Mouse (Mus musculus): ENCODE data around the gene Atraid. TPM values are rescaled to one million over a fixed set of nuclear protein-coding genes. Genes with fewer than 3 reads are reported as not detected.

Atraid gene
- polyA plus RNA-seq (2021; fragmentation: Nextera tagmentation): 160 and 215 TPM in 2 replicates
- long read RNA-seq, experiment 1, transcript Atraid-208 (5 exons, 1,696 nt): minor isoform, 10 of 114 reads
- long read RNA-seq, experiment 1, transcript Atraid-201 (7 exons, 966 nt): major isoform, 92 of 114 reads
- long read RNA-seq, experiment 1, partial matches to known transcripts: 4 of 114 reads
- long read RNA-seq, experiment 1, other reads (novel, unspliced or antisense): 7 of 114 reads
- long read RNA-seq, experiment 2, transcript Atraid-201 (7 exons, 966 nt): major isoform, 161 of 186 reads
- long read RNA-seq, experiment 2, partial matches to known transcripts: 6 of 186 reads
- long read RNA-seq, experiment 2, other reads (novel, unspliced or antisense): 9 of 186 reads

DNA sequence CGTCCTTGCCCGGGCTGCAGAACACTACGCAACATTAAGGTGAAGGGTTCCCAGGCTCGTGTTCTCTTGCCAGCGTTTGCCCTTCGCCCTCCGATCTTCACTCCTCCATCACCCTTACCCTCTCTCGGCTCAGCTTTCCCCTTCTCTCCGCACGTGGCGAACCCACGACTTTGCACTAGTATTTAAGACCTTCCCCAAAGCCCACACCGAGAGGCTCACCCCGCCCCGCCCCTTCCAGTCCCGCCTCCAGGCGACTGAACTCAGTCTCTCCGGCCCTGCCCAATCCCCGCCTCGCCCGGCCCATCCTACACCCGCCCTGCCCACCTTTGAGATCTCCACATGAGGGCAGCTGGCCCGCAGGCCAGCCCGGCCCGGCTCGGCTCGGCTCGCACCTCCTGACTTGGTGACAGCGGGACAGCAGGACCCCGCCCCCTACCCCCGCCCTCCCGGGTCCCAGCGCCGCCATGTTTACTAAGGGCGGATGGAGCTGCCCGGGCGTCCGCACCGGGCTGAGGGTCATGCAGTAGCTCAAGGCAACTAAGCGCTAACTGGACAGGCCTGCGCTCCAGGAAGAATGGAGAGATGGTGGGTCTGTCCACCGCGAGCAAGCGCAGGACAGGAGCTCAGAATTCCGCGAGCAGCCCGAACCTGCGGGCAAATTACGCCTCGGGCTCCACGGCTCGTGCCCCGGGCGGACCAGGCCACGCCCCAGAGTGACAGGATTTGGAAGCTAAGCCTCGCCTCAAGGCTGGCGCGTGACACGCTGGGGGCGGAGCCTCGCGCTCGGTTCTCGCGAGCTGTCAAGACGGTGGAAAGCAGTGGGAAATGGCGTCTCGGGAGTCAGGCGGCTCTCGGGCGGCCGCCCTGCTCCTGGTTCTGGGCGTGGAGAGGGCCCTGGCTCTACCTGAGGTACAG lies at the start of gene Atraid:
TSS of gene Atraid (plus strand) at position 465 of the 915 bp plus-strand sequence.

DNA sequence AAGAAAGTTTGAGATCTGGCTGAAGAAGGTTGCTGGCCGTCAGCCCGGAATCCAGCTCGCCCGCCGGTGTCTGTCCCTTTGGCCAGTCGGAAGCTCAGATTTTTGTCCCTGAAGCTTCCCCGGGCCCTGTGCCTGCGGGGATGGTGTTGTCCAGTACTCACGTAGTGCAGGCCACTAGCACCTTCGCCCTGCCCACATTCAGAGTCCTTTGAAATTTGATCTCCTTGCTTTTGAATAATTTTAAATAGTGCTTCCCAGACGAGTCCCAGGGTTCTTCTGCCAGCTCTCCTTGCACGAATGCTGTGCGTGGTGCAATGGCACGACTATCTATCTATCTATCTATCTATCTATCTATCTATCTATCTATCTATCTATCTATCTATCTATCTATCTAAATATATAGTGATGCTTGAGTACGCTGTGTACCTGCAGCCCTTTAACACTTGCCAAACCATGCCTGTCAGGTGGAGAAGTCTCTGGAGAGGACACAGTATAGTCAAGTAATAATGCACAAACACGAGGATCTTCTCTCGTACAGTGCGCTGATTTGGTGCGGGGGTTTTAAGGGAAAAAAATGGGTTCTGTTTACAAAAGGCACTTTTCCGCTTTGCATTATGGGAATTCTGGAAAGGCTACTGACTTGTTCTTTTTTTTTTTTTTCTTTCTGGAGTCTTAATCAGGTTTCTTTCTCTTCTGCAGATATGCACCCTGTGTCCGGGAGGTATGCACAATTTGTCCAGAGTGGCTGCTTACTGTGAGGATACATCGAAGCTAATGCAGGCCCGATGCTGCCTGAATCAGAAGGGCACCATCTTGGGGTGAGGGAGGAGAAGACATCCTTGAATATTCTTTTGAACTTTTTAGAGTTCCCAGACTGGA lies 890 bp downstream of the Atraid start, which contains the start of gene Slc5a6:
TSS of gene Slc5a6 (minus strand) at position 162 of the 879 bp plus-strand sequence.

DNA sequence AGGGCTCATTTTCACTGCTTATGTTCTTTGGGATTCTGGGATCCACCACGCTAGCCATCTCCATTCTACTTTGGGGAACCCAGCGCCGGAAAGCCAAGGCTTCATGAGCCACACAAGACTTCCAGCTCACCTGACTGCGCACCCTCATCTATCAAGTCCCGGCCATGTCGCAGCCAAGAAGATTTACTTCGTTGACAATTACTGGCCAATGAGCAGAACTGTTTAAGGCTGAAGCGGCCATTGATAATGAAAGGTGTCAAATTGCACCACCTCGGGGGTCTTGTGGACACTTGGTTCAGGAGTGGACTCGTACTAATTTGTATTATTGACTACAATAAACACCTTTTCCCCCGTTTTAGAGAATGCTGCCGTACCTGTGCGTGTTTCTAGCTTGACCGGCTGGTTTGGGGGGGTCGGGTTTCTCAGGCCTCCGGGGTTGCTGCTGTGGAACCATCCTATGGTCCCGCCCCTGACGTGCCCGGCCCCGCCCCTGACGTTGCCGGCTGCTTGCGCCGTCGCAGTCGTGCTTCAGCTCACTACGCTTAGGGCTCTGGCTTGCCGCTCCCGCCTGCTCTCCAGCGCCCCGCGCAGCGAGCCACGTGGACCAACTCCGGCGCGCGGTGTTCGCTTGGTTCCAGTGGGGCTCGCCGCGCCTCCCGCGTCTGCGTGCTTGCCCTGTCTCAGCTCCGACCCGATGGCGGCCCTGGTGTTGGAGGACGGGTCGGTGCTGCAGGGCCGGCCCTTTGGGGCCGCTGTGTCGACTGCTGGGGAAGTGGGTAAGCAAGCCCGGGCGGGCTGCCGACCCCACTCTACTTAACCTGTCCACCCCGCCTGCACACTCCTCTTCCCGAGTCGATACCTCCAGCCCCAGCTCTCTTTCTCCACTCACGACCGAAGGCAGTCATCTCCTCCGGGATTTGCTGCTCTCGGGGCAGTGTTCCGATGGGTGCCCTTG lies 6.4 kb downstream of the Atraid start, which contains the start of gene Cad:
TSS of gene Cad (plus strand) at position 520 of the 955 bp plus-strand sequence.

Other genes starting within 250 kb of the Atraid start
- 123 and 226 TPM in 2 replicates for gene Mapre3, start 233.7 kb upstream of the Atraid start, polyA plus RNA-seq (2021; fragmentation: Nextera tagmentation)
- gene Tmem214, start 180.3 kb upstream of the Atraid start, polyA plus RNA-seq (2021; fragmentation: Nextera tagmentation): 25.5 and 29.6 TPM in 2 replicates
- gene Agbl5, start 159.6 kb upstream of the Atraid start, polyA plus RNA-seq (2021; fragmentation: Nextera tagmentation): 1.9 and 3.9 TPM in 2 replicates
- 144 and 177 TPM in 2 replicates for gene Ost4, start 140.5 kb upstream of the Atraid start, polyA plus RNA-seq (2021; fragmentation: Nextera tagmentation)
- 0.54 and 1.2 TPM in 2 replicates for gene Emilin1, start 134.9 kb upstream of the Atraid start, polyA plus RNA-seq (2021; fragmentation: Nextera tagmentation)
- gene Khk, start 126.9 kb upstream of the Atraid start, polyA plus RNA-seq (2021; fragmentation: Nextera tagmentation): 39.2 and 45.3 TPM in 2 replicates
- gene Cgref1, start 102.7 kb upstream of the Atraid start, polyA plus RNA-seq (2021; fragmentation: Nextera tagmentation): 12.5 and 33.9 TPM in 2 replicates
- 52.2 and 64.1 TPM in 2 replicates for gene Preb, start 88.0 kb upstream of the Atraid start, polyA plus RNA-seq (2021; fragmentation: Nextera tagmentation)
- gene Tcf23, start 79.7 kb upstream of the Atraid start, polyA plus RNA-seq (2021; fragmentation: Nextera tagmentation): 0.06 and 0.12 TPM in 2 replicates
- gene Slc5a6, start 612 bp downstream of the Atraid start, polyA plus RNA-seq (2021; fragmentation: Nextera tagmentation): 10.2 and 12.3 TPM in 2 replicates
- gene Cad, start 6.5 kb downstream of the Atraid start, polyA plus RNA-seq (2021; fragmentation: Nextera tagmentation): 1.8 and 2.1 TPM in 2 replicates
- gene Dnajc5g, start 58.0 kb downstream of the Atraid start, polyA plus RNA-seq (2021; fragmentation: Nextera tagmentation): not detected in 2 replicates
- 124 and 157 TPM in 2 replicates for gene Slc30a3, start 59.9 kb downstream of the Atraid start, polyA plus RNA-seq (2021; fragmentation: Nextera tagmentation)
- 1.3 and 3.7 TPM in 2 replicates for gene Trim54, start 68.4 kb downstream of the Atraid start, polyA plus RNA-seq (2021; fragmentation: Nextera tagmentation)
- gene Ucn, start 90.5 kb downstream of the Atraid start, polyA plus RNA-seq (2021; fragmentation: Nextera tagmentation): 1.5 and 3.0 TPM in 2 replicates
- gene Mpv17, start 105.9 kb downstream of the Atraid start, polyA plus RNA-seq (2021; fragmentation: Nextera tagmentation): 108 and 150 TPM in 2 replicates
- gene Gm29609, start 131.6 kb downstream of the Atraid start, polyA plus RNA-seq (2021; fragmentation: Nextera tagmentation): 1.6 and 3.7 TPM in 2 replicates
- 10.6 and 14.0 TPM in 2 replicates for gene Gtf3c2, start 131.8 kb downstream of the Atraid start, polyA plus RNA-seq (2021; fragmentation: Nextera tagmentation)
- gene Snx17, start 144.9 kb downstream of the Atraid start, polyA plus RNA-seq (2021; fragmentation: Nextera tagmentation): 86.9 and 116 TPM in 2 replicates
- gene Eif2b4, start 145.1 kb downstream of the Atraid start, polyA plus RNA-seq (2021; fragmentation: Nextera tagmentation): 33.7 and 35.8 TPM in 2 replicates
- gene Zfp513, start 154.0 kb downstream of the Atraid start, polyA plus RNA-seq (2021; fragmentation: Nextera tagmentation): 1.3 and 11.3 TPM in 2 replicates
- 74.2 and 79.4 TPM in 2 replicates for gene Ppm1g, start 172.4 kb downstream of the Atraid start, polyA plus RNA-seq (2021; fragmentation: Nextera tagmentation)
- gene Nrbp1, start 192.6 kb downstream of the Atraid start, polyA plus RNA-seq (2021; fragmentation: Nextera tagmentation): 78.2 and 83.0 TPM in 2 replicates
- not detected in 2 replicates for gene Gm9970, start 192.9 kb downstream of the Atraid start, polyA plus RNA-seq (2021; fragmentation: Nextera tagmentation)
- 0.58 and 0.74 TPM in 2 replicates for gene Krtcap3, start 203.4 kb downstream of the Atraid start, polyA plus RNA-seq (2021; fragmentation: Nextera tagmentation)
- 12.5 and 12.6 TPM in 2 replicates for gene Ift172, start 242.8 kb downstream of the Atraid start, polyA plus RNA-seq (2021; fragmentation: Nextera tagmentation)
- gene Fndc4, start 247.8 kb downstream of the Atraid start, polyA plus RNA-seq (2021; fragmentation: Nextera tagmentation): 60.3 and 108 TPM in 2 replicates
- not detected in 2 replicates for gene Gckr, start 249.1 kb downstream of the Atraid start, polyA plus RNA-seq (2021; fragmentation: Nextera tagmentation)